Mouse (Mus musculus) cerebellum, adult 9-11 months (tissue): ENCODE measurements at regions not wholly inside any gene's neighbourhood (a gene's known extent, or its start where the extent isn't known, plus 50 kb on each side); places are given as distances from the start of the nearest gene placed in this dataset.

Experiments
- DNase-seq: peaks from one replicate; pipeline ENCODE4 v3.0.0; 2022

DNA sequence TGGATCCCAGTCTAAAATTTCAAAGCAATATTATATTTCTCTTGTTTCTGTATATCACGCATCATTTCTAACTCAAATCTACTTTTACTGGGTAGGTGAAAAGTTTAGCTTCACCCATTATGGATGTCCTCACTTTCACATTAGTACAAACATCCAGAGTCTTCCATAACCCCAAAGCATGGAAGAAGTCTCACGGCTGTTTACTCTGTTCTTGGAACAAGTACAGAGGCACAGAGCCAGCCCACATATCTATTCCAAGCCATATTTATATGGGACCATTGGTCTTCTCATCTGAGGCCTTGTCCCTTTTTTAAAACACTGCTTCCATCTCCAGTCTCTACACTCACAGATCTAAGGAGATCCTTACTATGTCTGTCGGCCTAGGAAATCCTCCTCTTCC is 192.8 kb downstream of the Tm2d1 start:
- DNase-seq = no peak

DNA sequence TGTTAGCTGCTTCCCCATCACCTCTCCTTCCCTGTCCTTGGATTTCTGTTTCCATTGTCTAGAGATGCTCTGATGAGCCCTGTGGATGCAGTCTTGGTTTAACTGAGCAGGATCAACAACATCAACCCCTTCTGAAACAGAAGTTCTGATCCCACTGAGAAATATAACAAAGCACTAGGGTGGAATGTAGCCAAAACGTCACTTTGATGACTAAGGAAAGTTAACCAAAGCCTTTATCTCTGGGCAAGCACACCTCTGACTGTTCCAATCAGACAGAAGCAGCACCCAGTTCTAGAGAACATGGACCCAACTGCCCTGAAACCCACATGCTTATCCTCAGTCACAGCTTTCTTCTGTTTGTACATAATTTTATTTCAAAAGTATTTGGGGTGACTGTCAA is 193.2 kb downstream of the Tm2d1 start:
- DNase-seq = no peak

GRCm38 (mm10) chr4:98188944-98189343 is 194.2 kb downstream of the Tm2d1 start:
- DNase-seq = no peak

GRCm38 (mm10) chr4:98187038-98187437 is 196.1 kb downstream of the Tm2d1 start:
- no peak for DNase-seq

DNA sequence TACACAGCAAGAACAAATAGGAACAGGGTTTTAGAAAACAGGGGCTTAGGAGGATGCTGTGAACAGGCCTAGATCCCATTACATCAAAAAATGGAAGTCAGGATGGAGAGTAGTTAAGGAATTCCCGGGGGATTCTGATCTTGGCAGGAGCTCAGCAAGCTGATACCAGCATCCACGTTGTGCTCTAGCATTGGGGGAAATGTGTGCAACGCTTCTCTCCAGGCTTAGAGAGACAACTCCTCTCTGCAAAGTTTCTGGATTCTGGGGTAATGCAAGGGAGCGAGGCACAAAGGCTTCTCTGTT is 201.1 kb downstream of the Tm2d1 start:
- DNase-seq = no peak

DNA sequence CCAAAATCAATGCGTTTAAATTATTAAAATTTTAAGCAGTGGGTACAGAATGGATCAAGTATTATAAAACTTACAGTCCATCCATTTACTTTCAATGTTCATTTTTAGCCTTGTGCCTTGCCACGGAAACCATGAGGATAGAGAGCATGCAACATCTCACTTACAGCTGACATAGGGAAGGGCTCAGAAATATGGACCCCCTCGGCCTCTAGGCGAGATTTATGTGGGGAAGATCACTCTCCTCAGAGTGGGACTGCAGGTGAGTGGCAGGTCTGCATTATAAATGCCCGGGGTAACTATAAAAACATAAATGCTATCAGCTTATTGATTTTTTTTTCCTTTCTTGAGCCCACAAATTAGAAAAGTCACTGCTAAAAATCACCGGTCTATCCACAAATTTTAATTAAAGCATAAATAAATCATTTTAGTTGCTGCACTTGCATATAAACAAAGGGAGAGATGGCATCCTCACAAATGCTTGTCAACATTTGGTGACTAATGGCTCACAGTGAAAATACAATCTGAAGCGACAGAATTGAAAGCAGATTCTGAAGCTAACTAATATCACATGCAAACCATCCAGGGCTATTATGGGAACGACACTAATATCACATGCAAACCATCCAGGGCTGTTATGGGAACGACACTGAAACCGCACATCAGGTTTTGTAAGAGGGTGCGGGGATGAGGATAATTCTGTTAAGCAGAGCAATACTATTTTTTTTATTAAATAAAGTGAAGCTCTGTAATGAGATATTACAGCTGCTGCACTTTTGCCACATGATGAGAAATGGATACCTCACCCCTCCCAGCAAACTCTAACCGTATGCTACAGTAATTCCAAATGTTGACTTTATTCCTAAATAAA is 201.7 kb downstream of the Tm2d1 start:
- no peak for DNase-seq

DNA sequence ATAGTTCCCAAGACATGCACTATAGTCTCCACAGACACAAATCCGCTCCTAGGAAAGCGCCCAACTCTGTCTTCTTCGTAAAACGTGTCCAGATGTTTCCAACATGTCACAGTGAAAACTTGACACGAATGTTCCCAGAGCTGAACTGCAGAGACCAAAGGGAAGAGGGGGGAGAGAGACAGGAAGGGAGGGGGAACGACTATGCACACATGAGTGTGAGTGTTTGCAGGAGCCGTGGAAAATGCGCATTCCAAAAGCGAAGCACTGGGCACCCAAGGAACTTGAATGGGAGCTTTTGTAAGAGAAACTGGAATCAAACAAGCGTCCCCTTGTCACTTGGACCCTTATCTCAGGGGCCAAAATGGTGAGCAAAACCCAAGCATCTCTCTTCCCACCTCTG is 202.8 kb downstream of the Tm2d1 start:
- DNase-seq = no peak
